Mouse (Mus musculus) thymus, adult 2 months (tissue): ENCODE measurements at regions not wholly inside any gene's neighbourhood (a gene's known extent, or its start where the extent isn't known, plus 50 kb on each side); places are given as distances from the start of the nearest gene placed in this dataset.

Source experiments
- DNase-seq: peaks from one replicate; pipeline ENCODE4 v3.0.0; 2021
- H3K27ac ChIP-seq: fragments of 200-500 bp; 2 replicates; pipeline ENCODE4 v1.5.1; 2012; ENCODE audit warnings: low read length, control low read depth; ENCODE audit not compliant: control insufficient read depth, insufficient read depth
- H3K27me3 ChIP-seq: fragments of 200-500 bp; 2 replicates; pipeline ENCODE4 v1.6.1; 2012; ENCODE audit warnings: mild to moderate bottlenecking, low read length, moderate library complexity, mixed read lengths; ENCODE audit not compliant: control insufficient read depth, insufficient read depth
- H3K36me3 ChIP-seq: fragments of 200-500 bp; 2 replicates; pipeline ENCODE4 v1.6.1; 2012; ENCODE audit warnings: mild to moderate bottlenecking, low read length, moderate library complexity; ENCODE audit not compliant: control insufficient read depth, insufficient read depth
- H3K4me1 ChIP-seq: fragments of 200-500 bp; replicated peaks from 2 replicates; pipeline ENCODE4 v1.6.1; 2012; ENCODE audit warnings: low read length; ENCODE audit not compliant: control insufficient read depth, insufficient read depth
- H3K4me3 ChIP-seq: fragments of 200-500 bp; 2 replicates; pipeline ENCODE4 v1.5.1; 2012; ENCODE audit warnings: mild to moderate bottlenecking, low read length, control low read depth, moderate library complexity; ENCODE audit not compliant: control insufficient read depth, insufficient read depth
- CTCF ChIP-seq: fragments of 200-500 bp; IDR thresholded peaks from 2 replicates; pipeline ENCODE4 v1.5.1; 2012; ENCODE audit warnings: mild to moderate bottlenecking, control low read depth, low read length, moderate library complexity, borderline replicate concordance; ENCODE audit not compliant: control insufficient read depth, poor library complexity, insufficient read depth; ENCODE audit errors: extremely low read depth
- POLR2A ChIP-seq: fragments of 200-500 bp; IDR thresholded peaks from 2 replicates; pipeline ENCODE4 v1.6.1; 2012; ENCODE audit warnings: mild to moderate bottlenecking, low read length, control low read depth, moderate library complexity; ENCODE audit not compliant: control insufficient read depth, poor library complexity, insufficient read depth; ENCODE audit errors: extremely low read depth
- WGBS: fragments of 180-500 bp; shearing (Covaris S2); methylation state at CpG from one replicate; pipeline ENCODE4 v1.1.7; 2018; 5-methylcytosine and 5-hydroxymethylcytosine counted together

GRCm38 (mm10) chr8:8468552-8468951 is 192.5 kb downstream of the Efnb2 start:
- 61% methylated on average over 3 of the region's 3 CpGs for WGBS
- DNase-seq = no peak
- no peaks in the 10 kb centered on the region for H3K36me3 ChIP-seq
- TF ChIP-seq POLR2A = no peak
- TF ChIP-seq CTCF = no peak
- H3K4me1 ChIP-seq = no peaks in the 10 kb centered on the region
- H3K4me3 ChIP-seq = no peak overlapping the region
- no peaks in the 10 kb centered on the region for H3K27me3 ChIP-seq
- H3K27ac ChIP-seq = no peak overlapping the region

GRCm38 (mm10) chr8:8466526-8467244 is 194.4 kb downstream of the Efnb2 start:
- Histone ChIP-seq H3K27ac (no peak overlapping the region), H3K27me3 (no peaks in the 10 kb centered on the region), H3K4me1 (no peaks in the 10 kb centered on the region), H3K4me3 (no peak overlapping the region), H3K36me3 (no peaks in the 10 kb centered on the region)
- WGBS = 49% methylated on average over 6 of the region's 6 CpGs
- no peak for DNase-seq
- no peak for TF ChIP-seq CTCF
- TF ChIP-seq POLR2A = no peak

GRCm38 (mm10) chr8:8462455-8462854 is 198.6 kb downstream of the Efnb2 start:
- H3K4me1 ChIP-seq = no peaks in the 10 kb centered on the region
- WGBS = 75% methylated on average over 2 of the region's 2 CpGs
- H3K4me3 ChIP-seq = no peak overlapping the region
- H3K36me3 ChIP-seq = no peaks in the 10 kb centered on the region
- DNase-seq = no peak
- no peaks in the 10 kb centered on the region for H3K27me3 ChIP-seq
- no peak overlapping the region for H3K27ac ChIP-seq
- TF ChIP-seq CTCF (no peak), POLR2A (no peak)

- Histone ChIP-seq H3K4me3 (no peak overlapping the region), H3K36me3 (no peaks in the 10 kb centered on the region), H3K27ac (no peak overlapping the region), H3K4me1 (no peaks in the 10 kb centered on the region), H3K27me3 (no peaks in the 10 kb centered on the region)
- TF ChIP-seq CTCF = no peak
- TF ChIP-seq POLR2A = no peak
- no peak for DNase-seq
- 85% methylated on average over 5 of the region's 5 CpGs for WGBS
Observed at GRCm38 (mm10) chr8:8457536-8457935, 203.5 kb downstream of the Efnb2 start.

GRCm38 (mm10) chr8:8453944-8454343 is 207.1 kb downstream of the Efnb2 start:
- Histone ChIP-seq H3K4me3 (no peak overlapping the region), H3K27ac (no peak overlapping the region), H3K4me1 (no peaks in the 10 kb centered on the region; the same call in 1 of the 2 replicates), H3K36me3 (no peaks in the 10 kb centered on the region), H3K27me3 (no peaks in the 10 kb centered on the region)
- TF ChIP-seq CTCF (no peak), POLR2A (no peak)
- no peak for DNase-seq
- WGBS = 90% methylated on average over 6 of the region's 6 CpGs

- Histone ChIP-seq H3K4me3 (no peak overlapping the region), H3K27me3 (no peaks in the 10 kb centered on the region), H3K36me3 (no peaks in the 10 kb centered on the region), H3K27ac (no peak overlapping the region), H3K4me1 (no peaks in the 10 kb centered on the region; the same call in 1 of the 2 replicates)
- 64% methylated on average over 9 of the region's 9 CpGs for WGBS
- DNase-seq = no peak
- TF ChIP-seq POLR2A (no peak), CTCF (no peak)
Observed at GRCm38 (mm10) chr8:8452226-8452625, 208.8 kb downstream of the Efnb2 start.
